Comparison of ENCODE assay signal across 24 mouse cellular contexts in genomic region chr1:131046607-131047006, GRCm38 (mm10). TPM values are rescaled to one million over a fixed set of nuclear protein-coding genes. Genes with fewer than 3 reads are reported as not detected.
DNase-seq lines count a peak whose midpoint lies in the region; ATAC-seq lines count a peak whose summit lies in the region.
"Had no signal": no experiment of that assay in that cellular context is flagged by ENCODE, and none has a peak within 500 bp of the region (broad histone marks: within the 10 kb centered on the region; RNA-seq: fewer than 3 reads in every experiment).

No protein-coding gene starts in this region.

- no peak overlapping the region for H3K4me3 ChIP-seq in heart, embryonic 10.5 days
- H3K4me3 ChIP-seq: embryonic facial prominence, embryonic 12.5 days; forebrain, embryonic 15.5 days; heart, embryonic 15.5 days; hindbrain, embryonic 15.5 days had no signal

- peaks cover 26% of the 10 kb centered on the region for H3K4me1 ChIP-seq in heart, embryonic 10.5 days
- H3K4me1 ChIP-seq: forebrain, embryonic 15.5 days; hindbrain, embryonic 15.5 days had no signal

- ATAC-seq in common myeloid progenitor, adult 5-6 weeks (replicated peaks; ENCODE audit: low read depth, poor library complexity, severe bottlenecking): 0 out of 2 replicates have a peak, but pooled peaks have one; percentile 9
- ATAC-seq: forebrain, embryonic 15.5 days had no signal

- no peak for DNase-seq in heart, embryonic 10.5 days (ENCODE audit: low spot score)
- no peak for DNase-seq in heart, postnatal 25 days (ENCODE audit: low spot score)
- peak; percentile 87 for DNase-seq in A20 (ENCODE audit: low read depth, low spot score)
- peak; percentile 61 for DNase-seq in splenic B cell, adult 2 months (ENCODE audit: low read depth, low spot score)
- no peak for DNase-seq in kidney, postnatal 25 days
- no peak for DNase-seq in kidney, adult 11 months
- DNase-seq: adrenal gland, postnatal 10 days; cerebellum, adult 11 months; cerebellum, adult 8-10 months; cerebellum, postnatal 14 days; gastrocnemius, postnatal 10 days; heart, postnatal 14 days had no signal

- no peaks in the 10 kb centered on the region for H3K9me3 ChIP-seq in heart, embryonic 10.5 days
- H3K9me3 ChIP-seq: embryonic facial prominence, embryonic 12.5 days; forebrain, embryonic 15.5 days; G1E; heart, embryonic 15.5 days; hindbrain, embryonic 15.5 days had no signal

- H3K27me3 ChIP-seq in heart, embryonic 10.5 days (ENCODE audit: insufficient read depth, poor library complexity, severe bottlenecking): no peaks in the 10 kb centered on the region
- H3K27me3 ChIP-seq in splenic B cell, adult 2 months (ENCODE audit: control insufficient read depth, insufficient read depth, low read length, poor library complexity, severe bottlenecking): no peaks in the 10 kb centered on the region
- H3K27me3 ChIP-seq: embryonic facial prominence, embryonic 12.5 days; forebrain, embryonic 15.5 days; heart, embryonic 15.5 days; hindbrain, embryonic 15.5 days had no signal

- H3K36me3 ChIP-seq in heart, embryonic 10.5 days: no peaks in the 10 kb centered on the region
- no peaks in the 10 kb centered on the region for H3K36me3 ChIP-seq in splenic B cell, adult 2 months (ENCODE audit: control insufficient read depth, insufficient read depth, low read length, poor library complexity, severe bottlenecking)
- H3K36me3 ChIP-seq: embryonic facial prominence, embryonic 12.5 days; forebrain, embryonic 15.5 days; G1E; heart, embryonic 15.5 days; hindbrain, embryonic 15.5 days had no signal

- intact Hi-C loops in heart, postnatal 25 days (cut with DNase I): no loop called here

- WGBS in heart, embryonic 10.5 days: 80% methylated on average over 10 of the region's 10 CpGs

- peak overlapping the region; percentile 30; the same call in 1 of the 2 replicates for H3K27ac ChIP-seq in heart, embryonic 10.5 days
- H3K27ac ChIP-seq: embryonic facial prominence, embryonic 12.5 days; forebrain, embryonic 15.5 days; hindbrain, embryonic 15.5 days had no signal

RNA-seq across cellular contexts. Expression of gene Il10, which starts 27.0 kb away (rescaled TPM):
- polyA plus RNA-seq in heart, embryonic 10.5 days (2016; fragmentation: Nextera tagmentation; extraction: Ambion mirVana): not detected in 2 replicates
- not detected for total RNA-seq in heart, postnatal 25 days (2021)
- total RNA-seq in common myeloid progenitor, adult 5-6 weeks (2017): not detected in 2 replicates
- total RNA-seq: adrenal gland, postnatal 10 days; adrenal gland, postnatal 4 days; G1E; gastrocnemius, postnatal 10 days; gastrocnemius, postnatal 4 days; heart, postnatal 14 days had no signal
- polyA plus RNA-seq: brain, embryonic 14.5 days; cortical plate, adult 2 months; embryonic facial prominence, embryonic 12.5 days; forebrain, embryonic 11.5 days; forebrain, embryonic 15.5 days; G1E; heart, embryonic 15.5 days; hindbrain, embryonic 11.5 days; hindbrain, embryonic 15.5 days had no signal

RNA-seq across cellular contexts. Expression of gene Mapkapk2, which starts 51.0 kb away (rescaled TPM):
- polyA plus RNA-seq in heart, embryonic 10.5 days (2016; fragmentation: Nextera tagmentation; extraction: Ambion mirVana): 59.2 and 60.3 TPM in 2 replicates
- 100 to 1,000 TPM; 264 to 283 TPM for total RNA-seq in heart, postnatal 25 days (2021)
- total RNA-seq in common myeloid progenitor, adult 5-6 weeks (2017): 124 and 128 TPM in 2 replicates

Comparison
In these comparisons a context has a peak if more than half of its experiments do, and no peak if none do; other contexts are left out.
1. DNase-seq: peak in A20 (single experiment) and splenic B cell, adult 2 months (single experiment); none in heart, embryonic 10.5 days (single experiment), heart, postnatal 25 days (single experiment), kidney, postnatal 25 days (0 of 2) and kidney, adult 11 months (single experiment).